Mouse (Mus musculus): ENCODE results near the gene Olfr485.

DNA sequence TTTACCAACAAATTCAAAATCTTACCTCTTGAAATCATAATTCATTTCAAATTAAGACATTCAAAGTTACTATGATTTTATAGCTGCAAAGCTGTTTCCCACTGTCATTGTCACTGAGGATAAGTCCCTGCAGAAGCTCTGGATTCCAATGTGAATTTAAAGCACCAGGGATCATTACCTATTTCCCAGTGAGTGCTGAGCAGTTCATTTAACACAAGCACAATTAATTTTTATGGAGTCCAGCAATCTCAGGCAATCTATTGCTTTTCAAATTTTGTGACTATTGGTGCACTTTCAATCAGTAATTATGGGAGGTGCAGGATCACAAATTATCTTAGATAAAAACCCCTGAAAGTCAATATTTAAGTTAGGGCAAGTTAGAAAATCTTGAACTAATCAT is 32.3 kb downstream of the Olfr485 start, which contains the start of gene Olfr484:
- no peak for TF ChIP-seq CTCF (IDR thresholded peaks at IDR 0.05; ENCODE audit: borderline replicate concordance, insufficient read depth, low read length)
- no peak for TF ChIP-seq POLR2A (IDR thresholded peaks at IDR 0.05; ENCODE audit: low read depth, low read length)

Measured in embryonic fibroblast, embryonic 13.5 days (primary cell).